Mouse (Mus musculus) spleen, adult 18-20 months (tissue): ENCODE measurements around the gene Map3k1.

Experiments used
- DNase-seq, 2 experiments: peaks; one replicate each; pipeline ENCODE4 v3.0.0; 2022; ENCODE audit warnings: mixed read lengths in 2 of 2

The Map3k1 gene

DNA sequence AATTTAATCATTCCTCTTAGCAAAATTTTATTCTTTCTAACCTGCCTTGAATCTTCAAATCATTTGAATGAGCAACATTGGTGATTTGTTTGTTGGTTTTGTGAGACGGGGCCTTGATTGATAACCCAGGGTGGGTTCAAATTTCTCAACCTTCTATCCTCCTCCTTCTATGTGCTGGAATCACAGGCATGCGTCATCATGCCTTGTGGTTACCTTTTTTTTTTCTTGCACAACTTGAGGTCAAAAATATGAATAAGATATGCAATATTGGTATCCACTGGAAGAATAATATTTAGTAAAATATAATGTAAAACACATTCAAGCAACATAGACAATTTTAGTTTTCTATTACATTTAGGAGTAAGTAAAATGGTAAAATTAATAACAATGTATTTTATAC, 3.9 kb upstream of the Map3k1 start:
- DNase-seq, result no peak

DNA sequence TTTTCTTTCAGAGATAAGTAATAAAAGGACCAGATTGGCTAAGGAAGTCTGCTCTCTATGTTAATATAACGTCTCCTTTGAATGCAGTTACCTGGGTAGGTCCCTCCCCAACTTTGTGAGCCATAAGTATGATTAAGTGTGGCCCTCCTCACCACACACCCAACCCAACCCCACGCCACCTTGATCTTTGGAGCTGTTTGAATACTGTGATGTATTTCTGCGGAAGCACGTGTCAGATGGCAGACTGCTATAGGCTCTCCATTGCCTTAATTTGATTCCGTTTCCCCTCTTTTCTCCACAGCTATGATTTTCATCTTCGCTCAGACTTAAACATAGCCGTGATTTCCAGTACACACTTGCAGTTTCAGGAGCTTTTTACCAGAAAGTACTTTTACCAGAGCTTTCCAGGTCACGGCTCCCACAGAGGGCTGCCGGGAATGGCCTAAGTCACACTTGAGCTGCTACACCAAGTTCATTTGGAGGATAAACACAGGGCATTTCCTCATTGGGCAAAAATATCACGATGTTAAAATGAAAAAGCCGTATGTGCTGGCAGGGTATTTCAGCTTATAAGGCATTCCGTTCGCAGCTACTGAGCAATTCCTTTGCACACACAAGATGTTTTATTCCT, 2.3 kb upstream of the Map3k1 start:
- no peak for DNase-seq

DNA sequence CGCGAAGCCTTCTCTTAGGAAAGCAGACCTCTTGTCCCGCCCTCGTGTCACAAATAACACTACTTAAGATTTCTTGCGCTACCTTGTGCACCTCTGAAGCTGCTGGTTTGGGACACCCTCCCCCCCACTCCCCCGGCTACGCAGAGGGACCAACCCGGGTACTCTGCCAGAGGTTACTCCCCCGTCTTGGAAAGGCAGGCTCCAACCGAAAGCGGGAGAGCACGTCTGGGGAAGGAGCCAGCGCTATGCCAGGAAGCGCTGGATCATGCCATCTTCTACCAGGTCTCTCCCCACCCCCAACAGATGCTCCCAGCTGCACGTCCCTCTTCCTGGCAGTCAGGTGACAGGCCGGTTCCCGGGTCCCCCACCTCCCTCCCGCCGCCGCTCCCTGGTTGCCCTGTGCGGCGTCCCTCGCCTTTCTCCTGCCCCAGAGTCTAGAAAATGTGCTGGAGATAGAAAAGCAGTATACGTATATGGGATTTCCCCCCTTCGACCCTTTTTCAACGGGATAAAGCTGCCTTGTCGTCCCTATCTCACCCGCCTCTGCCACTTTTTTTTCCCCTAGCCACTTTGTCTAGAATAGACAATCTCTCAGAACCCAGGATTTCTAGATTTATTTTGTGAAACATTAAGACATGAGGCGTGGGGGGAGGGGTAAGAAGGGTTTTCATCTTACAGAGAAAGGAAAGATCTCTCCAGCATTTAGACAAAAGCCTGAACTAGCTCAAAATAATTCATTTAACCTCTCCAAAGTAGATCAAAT, 854 bp upstream of the Map3k1 start:
- DNase-seq, result no peak

DNA sequence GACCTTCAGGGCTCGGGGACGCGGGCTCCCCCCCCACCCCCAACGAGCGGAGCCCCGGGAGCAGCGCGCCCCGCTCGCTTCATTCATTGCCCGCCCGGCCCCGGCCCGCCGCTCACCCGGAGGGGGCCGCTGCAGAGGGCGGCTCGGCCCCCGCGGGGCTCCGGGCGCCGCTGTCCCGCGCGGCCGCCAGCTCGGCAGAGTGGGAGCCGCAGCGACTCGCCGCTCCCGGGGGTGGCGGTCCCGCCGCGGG, 481 bp downstream of the Map3k1 start:
- no peak for DNase-seq

DNA sequence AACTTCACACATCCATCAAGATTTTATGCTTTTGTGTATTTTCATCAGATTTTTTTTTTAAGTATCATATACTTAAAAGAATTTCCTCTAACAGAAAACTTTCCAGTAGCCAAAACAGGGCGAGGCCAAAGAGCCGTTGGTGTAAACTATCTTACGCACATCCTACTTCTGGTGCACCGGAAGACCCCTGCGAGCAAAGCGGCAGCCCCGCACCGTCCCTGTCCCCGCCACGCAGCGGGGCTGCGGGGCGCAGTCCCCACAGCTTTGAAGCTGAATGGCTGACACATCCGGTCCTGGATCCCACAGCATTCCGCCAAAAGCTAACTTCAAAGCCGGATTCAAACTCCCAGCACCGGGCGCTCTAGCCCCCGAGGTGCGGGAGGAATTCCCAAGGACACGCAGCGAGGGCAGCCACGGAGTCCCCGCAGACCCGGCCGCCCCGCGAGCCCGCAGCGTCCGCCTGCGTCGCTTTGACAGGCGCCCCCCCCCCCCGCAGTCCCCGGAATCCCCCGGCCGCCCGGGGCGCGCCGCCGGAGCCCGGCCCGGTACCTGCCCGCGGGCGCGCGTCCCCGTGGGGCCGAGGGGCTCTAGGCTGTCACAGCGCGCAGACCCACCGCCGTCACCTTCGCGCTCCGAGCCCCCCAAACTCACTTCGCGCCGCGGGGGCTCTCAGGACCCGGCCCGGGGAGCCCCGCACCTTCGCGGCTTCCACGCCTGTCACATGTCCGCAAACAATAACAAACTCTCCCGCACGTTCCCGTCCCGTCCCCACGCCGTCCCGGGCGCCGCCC, 1.0 kb downstream of the Map3k1 start:
- peak; percentile 44 to 61 for DNase-seq

DNA sequence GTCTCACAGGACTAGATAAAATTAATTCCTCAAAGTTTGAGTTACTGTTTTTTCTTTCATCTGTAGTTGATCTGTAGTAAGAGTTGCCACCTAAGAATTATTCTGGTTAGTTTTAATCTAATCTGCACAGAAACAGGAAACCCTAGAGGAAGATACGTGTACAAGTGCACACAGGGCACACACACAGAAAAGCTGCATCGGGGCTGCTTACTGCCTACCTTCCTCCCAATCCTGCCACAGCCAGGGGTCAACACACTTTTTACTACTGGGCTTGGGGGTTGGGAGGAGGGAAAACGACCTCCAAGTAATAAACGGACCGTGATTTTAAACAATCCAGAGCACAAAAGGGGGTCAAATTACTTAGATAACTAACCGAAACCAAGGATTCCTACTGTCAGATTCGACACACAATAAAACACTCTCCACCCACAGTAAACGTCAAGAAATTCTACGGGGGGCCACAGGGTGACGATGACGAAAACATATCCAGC, 1.6 kb downstream of the Map3k1 start:
- DNase-seq, result no peak

DNA sequence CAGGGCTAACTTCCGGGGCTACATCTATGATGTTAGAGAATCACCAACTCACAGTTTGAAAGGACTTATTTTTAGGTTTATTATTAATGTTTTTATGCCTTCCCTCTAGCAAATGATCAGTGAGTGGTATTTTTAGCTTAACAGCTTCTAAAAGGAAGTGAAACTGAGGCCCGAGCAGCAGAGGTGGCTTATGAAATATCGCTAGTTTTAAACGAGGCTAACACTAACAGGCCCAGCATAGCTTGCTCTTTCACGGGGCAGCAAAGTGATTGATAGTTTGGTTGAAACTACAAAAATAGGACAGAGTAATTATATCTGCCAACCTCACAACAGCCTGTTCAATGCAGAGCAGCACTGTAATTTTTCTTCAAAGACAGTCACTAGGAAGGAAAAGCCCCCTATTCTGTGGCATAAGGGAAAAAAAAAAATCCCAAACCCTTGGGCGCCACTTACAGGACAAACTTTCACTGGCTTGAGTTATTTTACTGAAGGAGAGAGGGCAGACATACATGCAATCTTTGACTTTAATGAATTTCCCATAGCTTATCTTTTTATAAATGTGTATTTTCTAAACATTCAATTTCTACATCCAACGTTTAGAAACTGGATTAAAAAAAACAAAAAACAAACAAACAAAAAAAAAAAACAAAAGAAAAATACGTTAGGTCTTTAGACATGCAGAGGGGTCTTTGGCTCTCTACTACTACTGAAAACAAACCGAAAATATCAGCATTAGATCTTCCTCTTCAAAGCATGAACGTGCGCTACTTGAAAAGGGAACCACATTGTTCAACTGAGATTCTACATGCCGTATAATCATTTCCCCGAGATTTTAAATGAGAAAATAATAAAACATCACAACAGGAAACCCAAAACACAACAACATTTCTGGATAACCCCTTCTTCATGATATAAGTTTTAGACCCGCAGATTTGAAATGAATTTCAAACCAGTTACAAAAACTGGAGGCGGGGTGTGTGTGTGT, 2.8 kb downstream of the Map3k1 start:
- DNase-seq, result no peak

DNA sequence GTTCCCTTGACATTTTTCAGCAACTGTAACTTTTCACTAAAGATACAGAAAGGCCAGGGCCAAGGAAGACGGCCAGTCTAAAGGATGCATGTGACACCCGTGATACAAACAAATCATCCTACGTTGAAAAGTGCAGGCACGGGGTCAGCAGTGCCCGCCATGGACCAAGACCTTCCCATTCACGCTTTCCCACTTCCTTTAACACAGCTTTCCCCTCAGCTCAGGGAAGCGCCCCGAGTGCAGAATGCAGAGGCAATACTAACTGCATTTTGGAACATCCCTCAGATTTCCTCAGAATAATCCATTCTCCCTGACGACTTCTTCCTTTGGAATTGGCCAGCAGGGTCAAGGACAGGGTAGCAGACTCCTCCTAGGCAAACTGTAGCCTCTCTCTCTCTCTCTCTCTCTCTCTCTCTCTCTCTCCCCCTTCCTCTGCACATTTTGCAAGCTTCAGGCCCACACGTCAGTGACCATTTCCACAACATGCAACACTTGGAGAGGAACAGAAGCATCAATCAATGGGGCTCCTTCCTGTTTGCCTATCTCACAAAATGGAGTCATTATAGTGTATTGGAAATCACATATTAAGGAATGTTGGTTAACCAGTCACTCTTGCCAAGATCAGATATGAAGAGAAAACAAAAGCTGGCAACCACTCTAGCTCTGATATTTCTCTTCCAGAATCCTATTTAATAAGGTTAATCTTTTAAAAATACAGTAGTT, 3.7 kb downstream of the Map3k1 start:
- no peak for DNase-seq

DNA sequence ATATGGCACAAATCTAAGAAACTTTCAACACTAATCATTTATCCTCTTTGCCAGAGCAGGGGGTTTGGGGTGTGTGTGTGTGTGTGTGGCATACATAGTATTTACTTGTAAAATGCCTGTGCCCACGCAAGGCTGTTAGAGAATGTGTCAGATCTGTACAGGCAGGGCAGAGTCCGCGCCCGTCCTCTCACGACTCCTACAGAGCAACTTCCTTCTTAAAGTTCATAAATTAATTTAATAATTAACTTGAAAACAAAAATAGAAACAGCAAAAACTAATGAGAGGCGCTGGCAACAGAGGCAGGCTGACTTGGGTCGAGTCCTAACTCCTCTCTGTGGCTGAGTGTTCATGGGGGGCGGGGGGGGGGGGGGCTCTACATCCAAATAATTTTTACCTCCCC, 4.6 kb downstream of the Map3k1 start:
- no peak for DNase-seq

DNA sequence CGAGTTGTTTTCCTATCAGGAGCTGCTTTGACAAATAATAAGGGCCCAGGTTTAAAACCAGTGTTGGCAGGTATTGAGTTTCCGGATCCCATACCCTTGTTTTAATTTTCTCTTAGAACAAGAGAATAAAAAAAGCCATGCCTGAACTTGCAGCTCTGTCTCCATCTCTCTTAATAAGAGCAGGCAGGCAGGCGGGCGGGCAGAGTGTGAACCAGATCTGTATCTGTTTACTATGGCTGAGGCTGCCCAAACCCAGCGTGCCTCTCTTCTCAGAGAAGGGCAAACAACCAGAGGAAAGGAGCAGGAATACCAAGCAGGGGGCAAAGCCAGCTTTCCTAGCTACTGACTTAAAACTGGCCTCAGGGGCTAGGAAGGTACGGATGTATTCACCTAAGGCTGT, 5.3 kb downstream of the Map3k1 start:
- no peak for DNase-seq

DNA sequence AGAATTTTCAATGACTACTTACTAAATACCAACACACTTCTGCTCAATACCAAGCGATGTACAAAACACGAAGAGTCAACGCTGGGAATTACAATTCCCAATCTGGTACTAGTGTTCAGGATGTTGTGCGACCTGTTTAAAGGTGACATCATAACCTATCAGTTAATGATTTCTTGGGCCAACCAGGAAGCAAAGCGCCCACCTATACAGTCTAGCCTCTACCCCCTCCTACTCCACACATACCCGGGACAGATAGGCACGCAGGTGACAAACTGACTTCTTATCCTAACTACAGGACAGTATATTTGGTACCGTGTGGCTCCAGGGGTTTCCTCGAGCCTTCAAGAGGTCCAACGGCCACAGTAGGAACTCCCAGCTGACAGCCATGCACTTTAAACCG, 5.9 kb downstream of the Map3k1 start:
- DNase-seq, result no peak

DNA sequence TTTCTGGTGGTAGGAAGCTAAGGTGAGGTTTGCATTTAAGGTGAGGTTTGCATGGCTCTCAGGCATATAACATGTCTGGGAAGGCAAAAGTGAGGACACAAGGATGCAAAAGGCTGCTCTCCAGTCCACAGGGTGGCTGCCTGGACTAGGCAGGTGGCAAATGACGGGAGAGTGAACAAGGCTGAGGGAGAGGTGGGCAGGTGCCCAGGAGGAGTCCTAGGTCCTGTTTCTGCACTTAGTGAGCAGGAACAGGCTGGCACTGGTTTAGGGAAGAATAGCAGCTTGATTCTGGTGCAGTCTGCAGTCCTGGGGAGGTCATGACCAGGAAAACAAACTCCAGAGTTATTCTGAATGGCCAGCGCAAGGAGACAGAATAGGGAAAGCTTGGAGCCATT, 6.5 kb downstream of the Map3k1 start:
- no peak for DNase-seq

DNA sequence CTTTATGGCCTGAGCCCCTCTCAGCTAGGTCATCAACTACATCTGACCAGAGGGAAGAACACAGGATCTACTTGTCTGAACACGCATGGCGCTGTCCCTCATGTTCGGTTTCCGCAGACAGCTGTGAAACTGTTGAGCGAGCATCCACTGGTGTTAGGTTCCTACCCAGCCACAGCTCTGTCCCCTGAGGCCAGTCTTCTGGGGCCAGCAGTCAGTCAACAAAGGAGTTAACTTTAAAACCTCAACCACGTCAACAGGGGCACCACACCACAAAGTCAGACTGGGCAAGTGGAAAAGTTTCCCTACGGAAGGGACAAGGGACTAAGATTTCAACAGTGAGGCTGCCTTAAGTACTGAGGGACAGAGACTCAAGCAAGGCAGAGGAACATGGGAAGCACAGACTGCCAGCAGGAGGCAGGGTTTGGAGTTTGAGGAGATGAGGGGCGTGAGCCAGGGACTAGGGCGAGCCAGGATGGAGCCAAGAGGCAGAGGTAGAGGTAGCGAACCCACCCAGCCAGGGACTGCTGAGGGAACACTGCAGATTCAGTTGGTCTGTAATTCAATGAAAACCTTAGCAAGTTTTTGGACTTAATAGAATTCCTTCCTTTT, 7.0 kb downstream of the Map3k1 start:
- peak in 1 of 2 experiments; percentile 11 for DNase-seq

DNA sequence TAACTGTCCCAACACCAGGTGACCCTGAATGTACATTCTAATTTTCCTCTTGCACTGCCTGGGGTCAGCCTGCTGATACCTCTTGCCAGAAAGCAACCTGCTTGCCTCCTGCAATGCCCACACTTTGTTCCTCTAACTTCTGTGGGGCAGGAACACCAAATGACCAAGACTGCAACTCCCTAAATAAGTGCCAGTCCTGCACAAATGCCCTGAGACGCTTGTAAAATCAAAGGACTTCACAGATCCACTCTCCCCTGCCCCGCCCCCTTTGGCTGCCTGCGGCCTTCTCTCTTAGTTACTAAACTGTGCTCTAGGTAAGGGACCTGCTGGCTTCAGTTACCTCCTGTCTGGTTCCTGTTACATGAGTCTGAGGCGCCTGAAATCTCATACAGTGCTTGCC, 7.9 kb downstream of the Map3k1 start:
- DNase-seq, result no peak

DNA sequence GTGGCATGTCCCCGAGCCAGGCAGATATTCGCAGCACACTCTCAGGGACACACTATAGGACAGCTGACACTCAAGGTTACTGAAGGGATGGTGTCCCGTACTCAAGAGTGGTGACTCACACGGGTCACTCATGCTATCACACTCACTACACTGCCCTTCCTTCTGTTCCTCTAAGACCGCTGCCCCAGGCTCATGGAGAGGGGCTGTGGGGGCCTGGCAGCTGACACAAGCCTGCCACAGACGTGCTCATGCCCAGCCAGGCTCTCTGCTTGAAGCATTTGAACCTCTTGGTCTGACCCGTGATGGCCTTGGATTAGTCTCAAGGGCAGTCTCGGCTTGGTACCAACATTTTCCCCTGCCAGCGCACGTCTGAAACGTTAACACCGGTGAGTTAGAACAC, 10.7 kb downstream of the Map3k1 start:
- no peak for DNase-seq

DNA sequence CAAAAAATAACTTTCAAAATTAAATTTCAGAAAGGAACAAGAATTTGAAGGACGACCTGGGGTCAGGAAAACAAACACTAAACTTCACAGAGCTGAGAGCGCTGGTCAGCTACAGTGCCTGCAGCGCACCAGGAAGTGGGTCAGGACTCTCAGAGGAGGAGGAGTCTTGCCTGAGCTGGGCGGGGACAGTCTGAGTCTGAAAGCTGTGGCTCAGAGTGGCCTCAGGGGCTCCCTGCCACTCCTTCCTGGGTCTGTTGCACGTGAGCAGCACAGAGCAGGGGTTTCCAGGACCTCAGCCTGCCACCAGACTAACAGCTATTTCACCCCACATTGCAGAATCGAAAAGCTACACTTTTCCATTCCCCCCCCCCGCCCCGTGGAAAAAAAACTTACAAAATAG, 11.8 kb downstream of the Map3k1 start:
- DNase-seq, result peak; percentile 70 to 72

DNA sequence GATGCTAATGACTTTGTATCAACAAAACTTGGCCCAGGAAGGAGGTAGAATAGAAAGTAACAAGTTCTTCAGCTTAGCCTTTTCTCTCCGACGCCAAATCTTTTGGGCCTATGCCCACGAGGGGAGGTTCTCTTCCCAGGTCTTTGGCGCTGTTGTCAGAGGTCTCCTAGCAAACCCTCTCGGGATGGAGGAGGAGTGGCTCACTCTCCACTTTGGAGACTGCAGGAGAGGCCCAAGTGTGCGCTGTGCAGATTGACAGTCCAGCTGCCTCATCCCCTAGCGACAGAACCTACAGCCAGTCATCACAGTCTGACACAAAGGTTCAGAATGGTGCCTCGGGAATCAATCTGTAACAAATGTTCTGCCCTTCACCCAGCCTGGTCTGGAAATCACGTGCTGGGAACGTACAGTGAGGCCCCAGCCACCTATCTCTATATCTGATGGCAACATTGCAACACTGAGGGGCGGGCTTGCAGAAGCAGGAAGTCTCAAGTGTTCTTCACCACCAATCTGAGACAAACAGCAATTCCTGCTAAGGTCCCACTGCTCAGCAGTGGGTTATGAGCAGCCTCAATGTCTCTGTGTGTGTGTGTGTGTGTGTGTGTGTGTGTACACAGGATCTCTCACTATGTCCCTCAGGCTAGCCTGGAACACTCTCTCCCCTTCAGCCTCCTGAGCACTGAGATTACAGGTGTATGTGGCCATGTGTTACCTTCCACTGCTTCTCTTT, 12.4 kb downstream of the Map3k1 start:
- DNase-seq, result peak in 1 of 2 experiments; percentile 30

DNA sequence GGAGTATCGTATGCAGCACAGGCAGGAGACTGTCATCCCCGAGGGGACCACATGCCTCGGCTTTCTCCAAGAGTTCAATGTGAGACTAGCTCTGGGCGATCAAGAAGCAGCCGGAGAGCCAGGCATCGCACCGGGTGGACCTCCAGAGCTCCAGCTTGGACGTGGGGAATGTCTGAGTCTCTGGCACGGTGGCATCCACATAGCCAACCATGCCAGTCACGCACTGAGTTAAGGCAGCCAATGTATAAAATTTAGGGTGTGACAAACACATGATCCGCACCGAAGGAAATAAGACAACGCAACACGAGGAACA, 15.9 kb downstream of the Map3k1 start:
- no peak for DNase-seq

DNA sequence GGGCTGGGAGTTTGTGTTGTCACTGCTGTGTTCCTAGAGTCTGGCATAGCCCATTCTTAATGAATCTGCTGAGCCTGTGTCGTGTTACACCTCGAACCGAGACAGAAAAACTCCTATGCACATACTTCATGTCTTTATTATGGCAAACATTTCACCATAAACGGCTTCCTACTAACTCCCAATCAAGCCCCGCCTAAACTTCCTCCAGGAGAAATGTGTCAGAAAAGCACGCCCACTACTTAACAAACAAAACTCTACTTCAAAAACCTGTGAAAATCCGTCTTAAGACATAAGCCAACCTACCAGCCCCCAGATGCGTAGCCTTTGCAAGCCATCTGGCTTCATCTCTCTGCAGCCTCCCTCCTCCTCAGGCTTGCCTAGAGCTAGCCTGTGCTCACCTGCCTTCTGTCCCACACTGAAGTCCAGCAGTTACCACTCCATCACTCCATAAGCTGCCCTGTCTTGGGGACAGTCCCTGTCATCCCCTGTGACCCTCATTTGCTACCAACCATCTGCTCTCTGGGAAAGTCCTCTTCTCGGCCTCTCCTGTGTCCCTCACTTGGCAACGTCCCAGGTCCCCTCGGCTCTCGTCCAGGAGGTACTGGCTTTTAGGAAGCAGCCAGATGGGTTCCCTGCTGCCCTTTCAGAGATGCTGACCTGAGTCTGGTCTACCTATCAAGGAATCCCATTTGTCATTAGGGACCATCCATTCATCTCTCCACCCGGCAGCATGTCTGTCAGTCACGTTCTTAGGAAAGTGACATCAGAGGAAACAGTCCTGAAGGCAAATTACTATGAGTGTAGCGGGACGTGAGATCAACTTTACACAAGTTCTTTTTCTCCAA, 16.4 kb downstream of the Map3k1 start:
- DNase-seq, result no peak

DNA sequence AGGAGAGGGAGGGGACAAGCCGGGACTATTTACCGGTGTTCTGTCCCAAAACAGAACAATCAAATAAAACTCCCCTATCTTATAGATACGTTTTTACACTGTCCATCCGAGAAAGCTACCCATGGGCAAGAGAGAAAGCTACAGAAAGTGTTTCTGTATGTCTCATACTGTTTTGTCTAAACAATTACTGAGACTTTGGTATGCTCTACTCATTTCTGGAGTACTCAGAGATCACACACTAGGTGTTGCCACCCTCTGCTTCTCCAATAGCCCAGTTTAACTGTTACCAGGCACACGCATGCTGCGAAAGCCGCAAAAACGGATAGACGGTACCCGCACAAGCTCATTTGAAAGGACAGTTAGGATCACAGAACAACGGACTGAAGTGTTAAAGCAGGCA, 17.2 kb downstream of the Map3k1 start:
- no peak for DNase-seq
